Mouse (Mus musculus): Measurements from ENCODE around the gene Plekhg6.

Plekhg6 gene

GRCm38 (mm10) chr6:125323547-125323946 is 57.0 kb downstream of the Plekhg6 start:
- DNase-seq (ENCODE audit: low spot score) = no peak

GRCm38 (mm10) chr6:125322794-125323193 is 57.8 kb downstream of the Plekhg6 start:
- no peak for DNase-seq (ENCODE audit: low spot score)

- DNase-seq (ENCODE audit: low spot score) = no peak
These were observed 59.3 kb downstream of the Plekhg6 start for GRCm38 (mm10) chr6:125321114-125321855.

- no peak for DNase-seq (ENCODE audit: low spot score)
These were observed 60.3 kb downstream of the Plekhg6 start, which contains the start of gene Scnn1a for GRCm38 (mm10) chr6:125320323-125320722. Gene Scnn1a, plus strand, starts transcription at chr6:125320659.

- no peak for DNase-seq (ENCODE audit: low spot score)
These were observed 60.7 kb downstream of the Plekhg6 start for GRCm38 (mm10) chr6:125319919-125320296.

DNA sequence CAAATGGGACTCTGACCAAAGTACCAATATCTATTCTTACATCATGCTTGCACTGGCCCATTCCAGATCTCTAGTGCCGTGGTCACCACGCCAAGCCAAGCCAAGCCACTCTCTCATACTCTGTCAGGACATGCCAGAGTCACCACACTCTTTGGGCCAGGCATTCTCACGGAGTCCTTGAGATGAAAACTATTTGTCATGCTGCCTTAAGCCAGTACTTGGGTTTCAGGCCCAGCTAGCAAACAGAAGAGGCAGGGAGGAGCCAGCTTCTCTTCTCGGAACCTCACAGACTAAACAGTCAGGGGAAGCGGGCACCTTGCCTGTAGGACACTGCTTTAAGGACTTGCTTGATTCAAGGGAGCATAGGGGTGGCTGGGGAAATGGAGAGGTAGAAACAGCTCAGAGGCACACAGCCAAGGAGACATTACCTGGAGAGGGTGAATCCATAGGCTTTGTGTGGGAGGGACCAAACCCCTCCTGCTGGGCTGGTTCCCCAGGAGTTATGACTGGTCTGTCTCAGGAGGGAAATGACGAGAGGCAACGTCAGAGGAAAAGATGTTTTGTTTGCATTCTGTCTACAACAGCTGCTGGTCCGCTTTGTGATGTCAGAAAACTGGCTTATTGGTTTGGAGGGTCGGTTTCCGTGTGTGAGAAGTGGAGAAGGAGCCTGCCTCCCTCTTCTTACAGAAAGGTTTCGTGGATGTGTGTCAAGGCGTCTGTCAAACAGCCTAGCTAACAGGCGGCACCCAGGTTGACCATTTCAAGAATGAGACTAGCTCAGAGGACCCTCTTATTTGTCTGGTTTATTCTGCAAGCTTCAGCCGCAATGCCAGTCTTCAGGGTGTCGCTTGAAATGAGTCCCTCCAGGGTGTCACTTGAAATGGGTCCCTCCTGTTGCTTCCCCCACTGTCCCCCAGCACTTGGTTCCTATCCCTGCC is 61.3 kb downstream of the Plekhg6 start:
- DNase-seq (ENCODE audit: low spot score) = no peak

GRCm38 (mm10) chr6:125317077-125317476 is 63.5 kb downstream of the Plekhg6 start:
- no peak for DNase-seq (ENCODE audit: low spot score)

GRCm38 (mm10) chr6:125314746-125315145 is 65.8 kb downstream of the Plekhg6 start:
- no peak for DNase-seq (ENCODE audit: low spot score)

- DNase-seq (ENCODE audit: low spot score) = no peak
These were observed 66.4 kb downstream of the Plekhg6 start for GRCm38 (mm10) chr6:125314231-125314563.

DNA sequence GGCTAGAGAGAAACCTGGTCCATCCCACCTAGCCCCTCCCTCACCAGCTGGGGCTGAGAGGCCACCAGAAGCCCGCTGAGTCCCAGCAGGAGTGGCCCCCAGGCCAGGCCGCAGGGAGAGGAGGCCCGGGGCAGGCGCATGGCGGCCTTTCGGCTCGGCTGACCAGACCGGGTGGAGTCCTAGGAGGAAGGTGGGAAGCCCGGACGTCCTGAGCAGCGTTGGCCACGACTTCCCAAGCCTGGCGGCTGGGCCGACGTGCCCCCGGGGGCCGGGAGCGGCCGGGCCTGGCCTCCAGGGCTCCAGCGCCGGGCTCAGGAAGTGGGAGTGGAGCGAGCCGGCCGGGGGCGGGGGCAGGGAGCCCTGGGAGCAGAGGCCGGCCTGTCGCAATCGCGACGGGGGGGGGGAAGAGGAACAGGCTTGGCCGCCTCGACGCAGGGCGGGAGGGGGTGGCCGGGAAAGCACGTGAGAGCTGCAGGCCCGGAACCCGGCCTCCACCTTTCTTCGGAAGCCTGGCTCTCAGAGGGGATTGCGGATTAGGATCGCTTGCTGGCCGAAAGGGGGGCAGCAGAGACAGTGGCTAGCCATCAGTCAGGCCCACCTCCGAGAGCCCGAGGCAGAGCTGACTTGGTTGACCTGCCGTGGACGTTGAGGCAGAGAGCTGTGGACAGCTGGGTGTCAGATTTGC is 66.9 kb downstream of the Plekhg6 start, which contains the start of gene Ltbr:
TSS of gene Ltbr (minus strand) at position 340 of the 685 bp plus-strand sequence.
- no peak for DNase-seq (ENCODE audit: low spot score)
